Mouse (Mus musculus): ENCODE results near the gene Rai1.

The Rai1 gene

GRCm38 (mm10) chr11:60192534-60192933 is 87.7 kb downstream of the Rai1 start:
- no peak for DNase-seq (ENCODE audit: low spot score)

GRCm38 (mm10) chr11:60193556-60193955 is 88.7 kb downstream of the Rai1 start:
- DNase-seq (ENCODE audit: low spot score): no peak

GRCm38 (mm10) chr11:60195108-60195507 is 90.3 kb downstream of the Rai1 start:
- no peak for DNase-seq (ENCODE audit: low spot score)

GRCm38 (mm10) chr11:60196344-60196743 is 91.5 kb downstream of the Rai1 start:
- no peak for DNase-seq (ENCODE audit: low spot score)

- no peak for DNase-seq (ENCODE audit: low spot score)
These were observed 93.3 kb downstream of the Rai1 start for GRCm38 (mm10) chr11:60197998-60198619.

- no peak for DNase-seq (ENCODE audit: low spot score)
These were observed 93.8 kb downstream of the Rai1 start for GRCm38 (mm10) chr11:60198651-60199050.

- peak; percentile 76 for DNase-seq (ENCODE audit: low spot score)
These were observed 94.9 kb downstream of the Rai1 start for GRCm38 (mm10) chr11:60199702-60200184.

GRCm38 (mm10) chr11:60200384-60200783 is 95.6 kb downstream of the Rai1 start:
- DNase-seq (ENCODE audit: low spot score): no peak

GRCm38 (mm10) chr11:60202710-60203638 is 98.2 kb downstream of the Rai1 start:
- no peak for DNase-seq (ENCODE audit: low spot score)

- DNase-seq (ENCODE audit: low spot score): no peak
These were observed 100.2 kb downstream of the Rai1 start for GRCm38 (mm10) chr11:60205026-60205425.

GRCm38 (mm10) chr11:60206207-60206606 is 101.4 kb downstream of the Rai1 start:
- DNase-seq (ENCODE audit: low spot score): no peak

GRCm38 (mm10) chr11:60208201-60208600 is 103.4 kb downstream of the Rai1 start:
- DNase-seq (ENCODE audit: low spot score): no peak

GRCm38 (mm10) chr11:60208712-60209111 is 103.9 kb downstream of the Rai1 start:
- no peak for DNase-seq (ENCODE audit: low spot score)

GRCm38 (mm10) chr11:60209217-60209932 is 104.6 kb downstream of the Rai1 start:
- DNase-seq (ENCODE audit: low spot score): no peak

- DNase-seq (ENCODE audit: low spot score): no peak
These were observed 105.1 kb downstream of the Rai1 start for GRCm38 (mm10) chr11:60209933-60210249.

GRCm38 (mm10) chr11:60210305-60210724 is 105.5 kb downstream of the Rai1 start:
- DNase-seq (ENCODE audit: low spot score): peak; percentile 85

- DNase-seq (ENCODE audit: low spot score): no peak
These were observed 106.3 kb downstream of the Rai1 start for GRCm38 (mm10) chr11:60211152-60211551.

- no peak for DNase-seq (ENCODE audit: low spot score)
These were observed 106.9 kb downstream of the Rai1 start for GRCm38 (mm10) chr11:60211761-60212160.

GRCm38 (mm10) chr11:60213266-60213665 is 108.5 kb downstream of the Rai1 start:
- DNase-seq (ENCODE audit: low spot score): no peak

GRCm38 (mm10) chr11:60216671-60217070 is 111.9 kb downstream of the Rai1 start:
- DNase-seq (ENCODE audit: low spot score): no peak

- DNase-seq (ENCODE audit: low spot score): no peak
These were observed 112.7 kb downstream of the Rai1 start for GRCm38 (mm10) chr11:60217467-60217866.

GRCm38 (mm10) chr11:60219609-60220008 is 114.8 kb downstream of the Rai1 start:
- DNase-seq (ENCODE audit: low spot score): no peak
